Mouse (Mus musculus): ENCODE measurements around the gene Vwce. TPM values are rescaled to one million over a fixed set of nuclear protein-coding genes. Genes with fewer than 3 reads are reported as not detected.

The Vwce gene
- polyA plus RNA-seq, 1 experiment from 2014 or later, result 1.5 TPM

- Histone ChIP-seq H3K9ac (ENCODE audit: low read depth, low read length) (0 out of 2 replicates have a peak overlapping the region, but pooled peaks have one; percentile 11), H3K36me3 (ENCODE audit: control insufficient read depth, insufficient read depth, low read length) (no peaks in the 10 kb centered on the region), H3K4me3 (ENCODE audit: low read depth, low read length) (peak overlapping the region; percentile 85), H3K4me2 (ENCODE audit: low read depth, low read length) (peak overlapping the region; percentile 73), H3K4me1 (ENCODE audit: control insufficient read depth, insufficient read depth, low read length) (peaks cover 26% of the 10 kb centered on the region), H3K27ac (replicated peaks; ENCODE audit: low read depth, low read length) (peak overlapping the region; percentile 96), H3K27me3 (replicated peaks; ENCODE audit: control insufficient read depth, insufficient read depth, low read length) (no peaks in the 10 kb centered on the region), H3K9me3 (ENCODE audit: control insufficient read depth, low read length) (no peaks in the 10 kb centered on the region)
- WGBS, result 82% methylated on average over 3 of the region's 3 CpGs
- ATAC-seq (ENCODE audit: low read depth) (no peak), DNase-seq (ENCODE audit: low spot score) (no peak)
Measured at GRCm38 (mm10) chr19:10690336-10690735, 56.3 kb downstream of the Vwce start.

- H3K9ac ChIP-seq (ENCODE audit: low read depth, low read length), result no peak overlapping the region
- H3K27me3 ChIP-seq (replicated peaks; ENCODE audit: control insufficient read depth, insufficient read depth, low read length), result no peaks in the 10 kb centered on the region
- no peaks in the 10 kb centered on the region for H3K9me3 ChIP-seq (ENCODE audit: control insufficient read depth, low read length)
- WGBS, result 93% methylated on average over 4 of the region's 4 CpGs
- H3K4me1 ChIP-seq (ENCODE audit: control insufficient read depth, insufficient read depth, low read length), result peaks cover 34% of the 10 kb centered on the region
- H3K36me3 ChIP-seq (ENCODE audit: control insufficient read depth, insufficient read depth, low read length), result no peaks in the 10 kb centered on the region
- ATAC-seq (ENCODE audit: low read depth) (no peak), DNase-seq (ENCODE audit: low spot score) (no peak)
- H3K4me2 ChIP-seq (ENCODE audit: low read depth, low read length), result peak overlapping the region; percentile 18; the same call in 1 of the 2 replicates
- H3K27ac ChIP-seq (replicated peaks; ENCODE audit: low read depth, low read length), result no peak overlapping the region
- no peak overlapping the region for H3K4me3 ChIP-seq (ENCODE audit: low read depth, low read length)
Measured at GRCm38 (mm10) chr19:10691121-10691520, 57.1 kb downstream of the Vwce start.

GRCm38 (mm10) chr19:10691660-10692059, 57.6 kb downstream of the Vwce start:
- Histone ChIP-seq H3K9ac (ENCODE audit: low read depth, low read length) (no peak overlapping the region), H3K4me3 (ENCODE audit: low read depth, low read length) (no peak overlapping the region), H3K27ac (replicated peaks; ENCODE audit: low read depth, low read length) (no peak overlapping the region), H3K36me3 (ENCODE audit: control insufficient read depth, insufficient read depth, low read length) (no peaks in the 10 kb centered on the region), H3K4me1 (ENCODE audit: control insufficient read depth, insufficient read depth, low read length) (peaks cover 37% of the 10 kb centered on the region), H3K4me2 (ENCODE audit: low read depth, low read length) (no peak overlapping the region), H3K27me3 (replicated peaks; ENCODE audit: control insufficient read depth, insufficient read depth, low read length) (no peaks in the 10 kb centered on the region), H3K9me3 (ENCODE audit: control insufficient read depth, low read length) (no peaks in the 10 kb centered on the region)
- 69% methylated on average over 3 of the region's 3 CpGs for WGBS
- no peak for ATAC-seq (ENCODE audit: low read depth)
- DNase-seq (ENCODE audit: low spot score), result no peak

- H3K9ac ChIP-seq (ENCODE audit: low read depth, low read length), result no peak overlapping the region
- no peaks in the 10 kb centered on the region for H3K27me3 ChIP-seq (replicated peaks; ENCODE audit: control insufficient read depth, insufficient read depth, low read length)
- DNase-seq (ENCODE audit: low spot score), result no peak
- no peak overlapping the region for H3K27ac ChIP-seq (replicated peaks; ENCODE audit: low read depth, low read length)
- ATAC-seq (ENCODE audit: low read depth), result no peak
- no peaks in the 10 kb centered on the region for H3K9me3 ChIP-seq (ENCODE audit: control insufficient read depth, low read length)
- H3K36me3 ChIP-seq (ENCODE audit: control insufficient read depth, insufficient read depth, low read length), result no peaks in the 10 kb centered on the region
- peaks cover 37% of the 10 kb centered on the region for H3K4me1 ChIP-seq (ENCODE audit: control insufficient read depth, insufficient read depth, low read length)
- 92% methylated on average over 4 of the region's 4 CpGs for whole genome bisulfite sequencing
- no peak overlapping the region for H3K4me3 ChIP-seq (ENCODE audit: low read depth, low read length)
- H3K4me2 ChIP-seq (ENCODE audit: low read depth, low read length), result no peak overlapping the region
Measured at GRCm38 (mm10) chr19:10692361-10692760, 58.3 kb downstream of the Vwce start.

- Histone ChIP-seq H3K4me1 (ENCODE audit: control insufficient read depth, insufficient read depth, low read length) (peaks cover 33% of the 10 kb centered on the region; the same call in 1 of the 2 replicates), H3K9ac (ENCODE audit: low read depth, low read length) (no peak overlapping the region), H3K4me3 (ENCODE audit: low read depth, low read length) (no peak overlapping the region), H3K4me2 (ENCODE audit: low read depth, low read length) (no peak overlapping the region), H3K9me3 (ENCODE audit: control insufficient read depth, low read length) (no peaks in the 10 kb centered on the region), H3K27me3 (replicated peaks; ENCODE audit: control insufficient read depth, insufficient read depth, low read length) (no peaks in the 10 kb centered on the region), H3K36me3 (ENCODE audit: control insufficient read depth, insufficient read depth, low read length) (no peaks in the 10 kb centered on the region), H3K27ac (replicated peaks; ENCODE audit: low read depth, low read length) (no peak overlapping the region)
- 87% methylated on average over 10 of the region's 10 CpGs for WGBS
- ATAC-seq (ENCODE audit: low read depth) (no peak), DNase-seq (ENCODE audit: low spot score) (no peak)
Measured at GRCm38 (mm10) chr19:10693926-10694682, 60.1 kb downstream of the Vwce start.

- peaks cover 18% of the 10 kb centered on the region; the same call in 1 of the 2 replicates for H3K4me1 ChIP-seq (ENCODE audit: control insufficient read depth, insufficient read depth, low read length)
- no peaks in the 10 kb centered on the region for H3K9me3 ChIP-seq (ENCODE audit: control insufficient read depth, low read length)
- H3K27ac ChIP-seq (replicated peaks; ENCODE audit: low read depth, low read length), result peak overlapping the region; percentile 33; the same call in 1 of the 2 replicates
- no peaks in the 10 kb centered on the region for H3K36me3 ChIP-seq (ENCODE audit: control insufficient read depth, insufficient read depth, low read length)
- no peak overlapping the region for H3K9ac ChIP-seq (ENCODE audit: low read depth, low read length)
- H3K4me2 ChIP-seq (ENCODE audit: low read depth, low read length), result no peak overlapping the region
- H3K4me3 ChIP-seq (ENCODE audit: low read depth, low read length), result no peak overlapping the region
- H3K27me3 ChIP-seq (replicated peaks; ENCODE audit: control insufficient read depth, insufficient read depth, low read length), result no peaks in the 10 kb centered on the region
- no peak for ATAC-seq (ENCODE audit: low read depth)
- no peak for DNase-seq (ENCODE audit: low spot score)
- WGBS, result 32% methylated on average over 7 of the region's 7 CpGs
Measured at GRCm38 (mm10) chr19:10695801-10696200, 61.8 kb downstream of the Vwce start.

- 67% methylated on average over 9 of the region's 9 CpGs for WGBS
- no peak for DNase-seq (ENCODE audit: low spot score)
- ATAC-seq (ENCODE audit: low read depth), result peak; percentile 41; the same call in 1 of the 2 replicates
- H3K36me3 ChIP-seq (ENCODE audit: control insufficient read depth, insufficient read depth, low read length), result no peaks in the 10 kb centered on the region
- H3K27ac ChIP-seq (replicated peaks; ENCODE audit: low read depth, low read length), result no peak overlapping the region
- H3K9me3 ChIP-seq (ENCODE audit: control insufficient read depth, low read length), result no peaks in the 10 kb centered on the region
- no peaks in the 10 kb centered on the region for H3K27me3 ChIP-seq (replicated peaks; ENCODE audit: control insufficient read depth, insufficient read depth, low read length)
- no peak overlapping the region for H3K4me3 ChIP-seq (ENCODE audit: low read depth, low read length)
- peaks cover 14% of the 10 kb centered on the region; the same call in 1 of the 2 replicates for H3K4me1 ChIP-seq (ENCODE audit: control insufficient read depth, insufficient read depth, low read length)
- no peak overlapping the region for H3K9ac ChIP-seq (ENCODE audit: low read depth, low read length)
- H3K4me2 ChIP-seq (ENCODE audit: low read depth, low read length), result no peak overlapping the region
Measured at GRCm38 (mm10) chr19:10698131-10698991, 64.3 kb downstream of the Vwce start.

- Histone ChIP-seq H3K27me3 (replicated peaks; ENCODE audit: control insufficient read depth, insufficient read depth, low read length) (no peaks in the 10 kb centered on the region), H3K4me2 (ENCODE audit: low read depth, low read length) (no peak overlapping the region), H3K27ac (replicated peaks; ENCODE audit: low read depth, low read length) (no peak overlapping the region), H3K4me1 (ENCODE audit: control insufficient read depth, insufficient read depth, low read length) (peaks cover 14% of the 10 kb centered on the region; the same call in 1 of the 2 replicates), H3K9me3 (ENCODE audit: control insufficient read depth, low read length) (no peaks in the 10 kb centered on the region), H3K4me3 (ENCODE audit: low read depth, low read length) (no peak overlapping the region), H3K36me3 (ENCODE audit: control insufficient read depth, insufficient read depth, low read length) (no peaks in the 10 kb centered on the region), H3K9ac (ENCODE audit: low read depth, low read length) (no peak overlapping the region)
- DNase-seq (ENCODE audit: low spot score), result peak; percentile 45
- ATAC-seq (ENCODE audit: low read depth), result peak; percentile 11; the same call in 1 of the 2 replicates
- WGBS, result 67% methylated on average over 9 of the region's 9 CpGs
Measured at GRCm38 (mm10) chr19:10699851-10700250, 65.8 kb downstream of the Vwce start.
